Mouse (Mus musculus) E14TG2a.4 (cell line): ENCODE data around the gene Rsrp1.

Experiments used
- CTCF ChIP-seq: conservative IDR thresholded peaks from 2 replicates; pipeline ENCODE4 v1.5.1; 2014; ENCODE audit warnings: low read length
- POU5F1 ChIP-seq: IDR thresholded peaks from 2 replicates; pipeline ENCODE4 v1.6.1; 2014; ENCODE audit warnings: low read length, borderline replicate concordance

DNA sequence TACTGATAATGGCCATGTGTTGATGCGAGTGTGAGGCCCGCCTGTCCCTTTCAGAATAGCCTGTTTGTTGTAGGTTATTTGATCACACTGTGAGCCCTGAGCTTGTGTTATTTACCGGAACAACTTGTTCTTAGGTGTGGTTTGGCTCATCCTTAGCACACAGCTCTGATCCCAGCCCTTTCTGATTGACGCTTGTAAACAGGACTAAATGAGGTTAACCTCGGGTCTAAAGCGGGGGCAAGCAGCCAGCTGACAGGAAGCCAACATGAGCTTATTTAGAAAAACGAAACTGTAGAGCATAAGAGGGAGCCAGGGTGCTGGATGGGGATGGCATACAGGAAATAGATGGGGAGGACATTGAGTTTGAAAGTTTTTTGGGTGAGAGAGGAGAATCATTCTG is 5.0 kb upstream of the Rsrp1 start:
- TF ChIP-seq CTCF (no peak), POU5F1 (no peak)
